Mouse (Mus musculus) adrenal gland, adult 2 months (tissue): ENCODE results near the gene Col4a4. TPM values are rescaled to one million over a fixed set of nuclear protein-coding genes. Genes with fewer than 3 reads are reported as not detected.

ENCODE experiments used
- DNase-seq: peaks from one replicate; pipeline ENCODE4 v3.0.0; 2021
- polyA plus RNA-seq: library from polyadenylated mRNA; depleted of rRNA; stranded (reverse); fragments of >200 nt; gene quantifications from 2 replicates; pipeline ENCODE4 v1.2.3, GENCODE M21; 2012
- total RNA-seq, 2 experiments: library from RNA; stranded (reverse); gene quantifications; 2 replicates each; pipeline ENCODE4 v1.2.3; 2021

The Col4a4 gene
- total and polyA plus RNA-seq, 3 experiments, result 1.7 to 5.6 (median 3.9) TPM

DNA sequence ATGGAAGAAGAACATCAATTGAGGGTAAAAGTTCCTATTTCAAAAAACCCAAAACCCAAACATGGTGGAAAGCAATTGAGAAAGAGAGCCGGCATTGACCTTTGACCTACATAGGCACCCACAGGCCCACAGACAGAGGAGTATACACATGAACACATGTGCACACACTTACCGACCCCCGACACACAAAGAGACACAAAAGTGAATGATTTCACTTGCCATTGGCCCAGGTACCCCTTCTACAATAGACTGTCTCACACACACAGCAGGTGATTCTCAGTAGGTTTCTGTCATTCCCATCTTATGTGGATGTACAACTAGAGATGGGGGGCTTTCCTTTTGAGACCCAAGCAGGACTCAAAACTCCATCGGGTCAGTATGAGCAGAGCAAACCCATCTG lies 110.8 kb downstream of the Col4a4 start:
- DNase-seq, result no peak

DNA sequence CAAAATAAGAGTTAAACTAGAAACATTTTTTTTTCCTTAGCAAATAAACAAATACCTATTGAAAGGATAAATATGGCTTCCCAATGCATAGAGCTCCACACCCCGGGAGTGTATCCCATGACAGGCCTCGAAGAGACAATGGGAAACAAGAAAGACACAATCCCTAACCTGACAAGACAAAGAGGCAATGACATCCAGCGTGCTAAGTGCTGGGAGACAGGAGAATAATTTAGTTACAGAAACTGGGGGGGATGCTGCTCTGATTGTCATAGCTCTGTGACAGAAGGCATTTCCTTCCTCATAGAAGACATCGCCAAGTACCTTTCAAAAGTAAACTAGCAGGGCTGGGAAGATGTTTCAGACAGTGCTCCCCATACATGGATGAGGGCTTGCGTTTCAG lies 111.4 kb downstream of the Col4a4 start:
- no peak for DNase-seq

DNA sequence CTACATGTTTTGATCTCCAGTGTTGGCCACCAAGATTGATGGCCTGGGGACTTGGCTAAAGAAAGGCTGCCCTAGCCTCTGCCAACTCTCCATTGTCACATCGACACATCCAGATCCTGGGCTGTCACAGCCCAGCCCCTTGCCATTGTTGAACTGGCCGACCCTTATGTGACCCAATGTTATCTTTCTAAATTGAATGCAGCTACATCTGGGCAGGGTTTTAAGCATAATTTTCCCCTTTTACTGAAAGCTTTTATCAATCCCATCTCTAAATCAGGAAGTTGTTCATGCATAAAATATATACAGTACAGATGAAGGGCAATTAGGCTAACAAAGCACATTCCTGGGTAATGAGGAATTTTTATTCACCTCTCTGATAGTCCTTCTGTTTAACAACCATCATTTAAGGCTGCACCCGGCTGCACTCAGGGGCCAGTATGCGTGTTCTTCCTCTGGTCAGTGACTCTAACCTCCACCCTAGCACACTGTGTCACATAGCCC lies 112.1 kb downstream of the Col4a4 start:
- peak; percentile 42 for DNase-seq

DNA sequence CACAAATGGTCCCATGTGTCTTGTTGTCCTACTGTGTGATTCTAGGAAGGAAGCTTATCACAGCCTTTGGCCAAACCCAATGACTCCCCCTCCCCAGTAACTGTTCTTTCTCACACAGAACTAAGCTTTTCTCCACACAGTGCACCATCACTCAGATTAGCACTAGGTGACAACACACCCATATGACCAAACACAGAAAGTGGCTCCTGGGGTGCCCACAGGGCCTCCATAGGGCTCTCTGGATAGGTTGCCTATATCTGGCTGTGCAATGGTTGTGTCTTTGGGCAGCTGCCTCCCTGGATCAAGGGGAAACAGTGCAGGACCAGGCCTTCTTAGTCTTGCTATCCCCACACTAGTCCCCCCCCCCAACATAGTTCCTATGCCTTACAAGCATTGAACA lies 113.2 kb downstream of the Col4a4 start:
- DNase-seq, result no peak

DNA sequence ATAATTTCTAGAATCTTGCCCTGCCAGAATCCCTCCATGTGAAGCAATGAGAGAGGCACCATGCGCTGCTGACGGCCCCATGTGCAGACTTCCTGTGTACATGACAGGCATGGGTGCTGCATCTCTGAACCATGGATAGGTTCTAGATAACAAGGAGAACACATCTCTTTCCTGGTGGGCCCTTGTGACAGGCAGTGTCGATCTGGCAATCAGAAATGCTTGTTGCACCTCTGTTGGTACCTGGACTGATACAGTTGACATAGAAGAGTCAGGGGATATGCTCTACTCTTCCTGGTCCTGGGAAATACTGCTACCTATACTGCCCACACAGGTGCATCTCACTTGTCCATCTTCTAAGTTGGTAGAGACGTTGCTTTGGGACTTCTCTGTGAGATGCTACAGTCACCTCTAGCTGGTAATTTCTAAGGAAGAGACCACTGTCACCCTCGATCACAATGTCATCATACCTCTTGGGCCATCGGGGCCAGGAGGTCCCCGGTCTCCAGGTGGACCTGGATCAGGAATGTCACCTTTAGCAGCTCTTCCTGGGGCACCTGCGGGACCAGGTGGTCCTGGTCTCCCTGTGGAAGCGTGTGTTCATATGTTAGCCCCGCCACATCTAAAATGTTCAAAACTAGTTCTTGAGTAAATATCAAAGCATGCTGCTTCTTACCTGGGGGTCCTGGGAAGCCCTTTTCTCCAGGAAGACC lies 116.0 kb downstream of the Col4a4 start:
- no peak for DNase-seq

DNA sequence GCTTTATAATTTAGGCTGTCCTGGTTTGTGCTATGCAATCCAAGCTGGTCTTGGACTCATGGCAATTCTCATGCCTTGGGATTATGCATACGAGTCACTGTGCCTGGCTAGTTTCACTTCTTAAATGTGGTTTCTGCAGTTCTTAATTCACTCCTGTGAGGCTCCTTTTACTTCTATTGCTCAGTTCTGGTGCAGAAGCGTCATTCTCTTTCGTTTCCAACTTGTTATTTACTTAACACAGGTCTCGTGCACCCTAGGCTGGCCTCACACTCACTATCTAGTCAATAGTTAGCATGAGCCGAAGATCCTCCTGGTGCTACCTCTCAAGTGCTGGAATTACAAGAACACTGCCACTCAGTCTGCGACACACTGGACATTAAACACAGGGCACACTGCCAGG lies 117.8 kb downstream of the Col4a4 start:
- DNase-seq, result no peak

DNA sequence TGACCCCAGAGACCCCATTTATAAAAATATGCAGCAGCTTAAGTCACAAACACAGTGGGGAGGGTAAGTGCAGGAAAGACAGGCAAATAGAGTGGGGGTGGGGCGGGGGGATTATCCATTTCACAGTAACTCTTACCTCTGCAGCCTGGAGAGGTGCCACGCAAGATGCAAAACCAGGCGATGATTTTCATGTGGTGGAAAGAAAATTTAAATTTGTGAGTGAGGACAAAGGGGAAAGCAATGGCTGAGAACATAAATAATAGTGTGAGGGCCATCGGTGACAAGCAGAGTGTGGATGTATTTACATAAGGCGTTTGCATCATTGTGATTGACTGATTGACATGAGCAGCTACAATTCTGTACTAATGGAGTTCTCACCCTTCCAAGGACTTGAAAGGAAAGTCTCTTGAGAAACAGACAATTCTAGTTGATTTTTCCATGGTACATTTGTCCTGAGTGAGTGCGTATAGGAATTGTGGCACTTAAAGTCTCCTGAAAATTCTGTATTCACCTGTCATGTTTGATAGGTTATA lies 121.3 kb downstream of the Col4a4 start:
- no peak for DNase-seq

DNA sequence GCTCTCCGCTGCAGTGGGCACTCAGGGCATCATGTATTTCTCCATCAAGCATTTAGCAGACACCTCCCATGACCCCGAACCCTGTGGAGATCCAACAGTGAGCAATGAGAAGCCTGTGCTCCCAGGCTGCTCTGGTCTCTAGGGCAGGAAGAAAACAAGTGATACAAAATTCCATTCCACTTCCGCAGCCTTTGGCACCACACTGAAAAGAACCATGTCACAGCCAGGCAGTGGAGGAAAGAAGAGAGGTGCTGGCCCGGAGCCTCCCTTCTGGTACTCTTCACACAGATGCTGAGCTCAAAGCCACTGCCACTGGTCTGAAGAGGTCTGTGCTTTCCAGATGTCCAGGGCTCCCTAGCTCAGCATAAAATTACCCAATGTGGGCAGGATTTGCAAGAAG lies 125.6 kb downstream of the Col4a4 start:
- DNase-seq, result no peak

DNA sequence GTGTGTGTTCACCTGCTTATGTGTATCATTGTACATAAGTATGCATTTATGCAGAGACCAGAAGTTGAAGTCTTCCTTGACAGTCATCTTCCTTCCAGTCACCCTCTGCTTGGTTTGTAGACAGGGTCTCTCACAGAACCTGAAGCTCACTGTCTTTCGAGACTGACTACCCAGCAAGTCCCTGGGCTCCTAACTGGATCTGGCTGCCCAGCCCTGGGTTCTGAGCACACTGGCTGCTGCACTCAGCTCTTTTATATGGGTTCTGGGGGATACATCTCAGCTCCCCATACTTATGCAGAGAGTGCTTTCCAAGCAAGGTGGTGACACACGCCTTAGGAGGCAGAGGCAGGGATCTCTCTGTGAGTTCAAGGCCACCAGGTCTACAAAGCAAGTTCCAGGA lies 126.7 kb downstream of the Col4a4 start:
- no peak for DNase-seq

DNA sequence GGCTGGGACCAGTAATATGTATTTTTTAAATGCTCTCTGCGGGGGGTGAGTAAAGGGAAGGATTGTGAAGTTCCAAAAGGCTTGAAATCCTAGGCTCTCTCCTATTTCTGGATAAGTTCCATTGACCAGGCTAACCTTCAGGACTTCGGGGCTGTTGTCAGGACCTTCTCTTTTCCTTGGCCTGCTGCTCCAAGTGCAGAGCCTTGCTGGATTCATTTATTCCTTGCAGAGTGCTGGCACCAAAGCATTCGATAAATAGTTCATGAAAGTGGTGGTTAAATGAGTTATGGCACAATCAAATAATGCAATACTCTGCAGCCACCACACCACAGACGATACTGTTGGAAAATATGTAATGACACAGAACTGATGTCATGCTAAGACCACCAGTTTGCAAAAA lies 127.3 kb downstream of the Col4a4 start:
- DNase-seq, result no peak

DNA sequence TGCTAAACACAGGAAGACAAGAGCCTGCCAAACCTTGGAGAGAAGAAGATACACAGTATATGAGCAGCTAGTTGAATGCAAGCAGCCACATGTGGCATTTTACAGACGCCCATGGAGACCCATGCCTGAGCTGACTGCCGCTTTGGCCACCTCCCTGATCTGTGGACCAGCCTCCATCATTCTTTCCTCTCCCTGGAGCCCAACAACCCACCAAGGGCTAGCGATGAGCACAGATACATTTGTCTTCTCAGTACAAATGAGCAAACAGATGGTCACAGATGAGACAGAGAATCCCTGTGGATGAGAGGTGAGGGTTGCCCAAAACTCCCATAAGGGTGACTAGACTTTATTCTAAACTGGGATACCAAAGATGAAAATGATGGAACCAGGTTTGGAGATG lies 132.6 kb downstream of the Col4a4 start:
- no peak for DNase-seq

DNA sequence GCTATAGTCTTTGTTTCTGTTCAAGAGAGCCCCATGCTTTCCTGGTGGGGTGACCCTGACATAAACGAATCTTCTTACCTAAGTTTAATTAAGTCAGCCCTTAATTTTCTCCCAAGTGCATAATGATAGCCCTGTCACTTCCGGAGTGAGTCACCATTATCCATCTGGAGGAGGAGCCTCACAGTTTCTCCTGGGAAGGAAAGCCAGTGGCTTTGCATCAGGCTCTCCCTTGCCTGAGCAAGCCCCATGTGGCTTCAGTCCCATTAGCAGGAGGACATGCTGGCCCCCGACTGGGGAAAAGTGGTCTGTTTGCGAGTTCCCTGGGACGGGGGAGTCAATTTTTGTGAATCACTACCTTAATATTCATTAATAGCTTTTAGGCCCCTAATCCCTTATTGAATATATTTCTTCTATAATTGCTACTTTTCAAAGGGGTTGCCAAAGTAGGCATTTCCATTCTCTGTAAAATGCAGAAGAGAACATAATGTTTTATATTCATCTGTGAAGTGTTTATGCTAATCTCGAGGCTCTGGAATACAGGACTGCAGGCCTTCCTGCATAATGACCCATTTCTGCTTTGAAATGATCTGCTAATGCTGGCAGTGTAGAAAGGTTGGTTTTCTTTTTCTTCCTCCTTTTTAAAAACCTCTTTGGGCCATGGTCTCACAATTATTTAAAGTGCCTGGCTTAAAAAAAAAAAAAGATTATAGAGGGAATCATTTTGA lies 134.6 kb downstream of the Col4a4 start:
- no peak for DNase-seq

DNA sequence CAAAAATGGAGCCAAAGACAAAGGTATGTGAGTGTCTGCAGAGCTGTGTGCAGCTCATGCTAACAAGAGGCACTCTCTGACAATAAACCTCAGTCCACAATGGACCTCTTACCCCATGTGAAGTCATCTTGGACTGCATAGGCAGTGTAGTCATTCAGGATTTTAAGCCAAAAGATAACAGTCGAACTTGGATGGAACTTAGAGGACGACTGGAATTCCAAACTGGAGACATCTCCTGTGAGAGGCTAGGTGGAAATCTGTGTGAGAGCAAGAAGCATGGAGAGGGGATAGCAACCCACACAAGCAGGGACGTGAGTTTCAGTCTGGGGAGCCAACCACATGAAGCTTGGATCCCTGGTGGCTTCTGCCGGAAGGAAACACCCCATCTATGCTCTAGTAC lies 136.8 kb downstream of the Col4a4 start:
- DNase-seq, result no peak

DNA sequence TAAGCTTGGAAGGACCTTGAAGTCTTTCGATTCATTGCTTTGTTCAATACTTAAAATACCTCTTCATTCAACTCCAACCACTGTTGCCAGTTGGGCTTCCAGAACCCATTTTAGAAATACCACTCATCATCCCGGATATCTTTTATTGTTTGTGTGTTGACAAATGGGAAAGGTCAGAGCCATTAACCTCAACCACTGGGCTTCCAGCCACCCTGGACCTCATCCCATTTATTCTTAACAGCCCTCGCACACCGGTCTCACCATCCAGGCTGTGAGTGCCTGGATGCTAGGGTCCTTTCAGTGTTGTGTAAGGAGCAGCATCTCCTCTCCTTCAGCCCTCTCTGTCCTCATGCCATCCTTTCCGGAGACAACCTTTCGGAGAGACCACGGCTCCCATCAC lies 140.6 kb downstream of the Col4a4 start:
- peak; percentile 55 for DNase-seq

DNA sequence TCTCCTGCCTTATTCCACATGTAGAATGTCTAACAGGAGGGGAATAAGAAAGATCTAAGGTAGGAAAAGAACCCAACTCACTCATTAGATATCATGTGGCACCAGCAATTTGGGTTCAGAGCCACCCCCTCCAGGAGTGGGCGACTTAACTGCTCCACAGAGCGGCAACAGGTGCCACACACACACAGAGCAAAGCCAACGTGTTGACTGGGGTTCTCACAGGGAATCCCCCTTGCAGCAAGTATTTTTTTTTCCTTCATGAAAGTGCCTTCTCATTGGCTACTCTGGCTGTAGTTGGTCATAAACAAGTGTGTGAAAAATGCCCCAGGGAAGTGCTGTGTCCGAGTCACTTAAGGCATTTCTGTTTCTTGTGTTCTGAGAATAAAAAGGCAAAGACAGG lies 143.1 kb downstream of the Col4a4 start:
- no peak for DNase-seq

DNA sequence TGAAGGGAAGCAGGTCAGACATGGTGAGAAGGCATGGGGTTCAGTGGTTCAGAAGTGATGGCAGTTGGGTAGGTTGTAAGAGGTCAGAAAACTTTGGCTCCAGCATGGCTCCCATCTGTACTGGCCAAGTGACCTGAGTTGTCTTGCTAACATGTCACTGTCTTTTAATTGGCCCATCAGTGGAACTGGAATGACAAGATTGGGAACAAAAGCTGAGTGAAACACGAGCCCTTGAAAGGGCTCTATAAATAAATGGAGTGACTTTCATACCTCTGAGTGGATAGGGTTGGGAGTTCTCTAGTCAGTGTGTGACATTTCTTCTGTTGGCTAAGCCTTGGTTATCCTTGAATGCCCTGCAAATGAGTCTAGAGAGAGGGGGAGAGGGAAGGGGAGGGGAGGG lies 146.5 kb downstream of the Col4a4 start:
- no peak for DNase-seq

DNA sequence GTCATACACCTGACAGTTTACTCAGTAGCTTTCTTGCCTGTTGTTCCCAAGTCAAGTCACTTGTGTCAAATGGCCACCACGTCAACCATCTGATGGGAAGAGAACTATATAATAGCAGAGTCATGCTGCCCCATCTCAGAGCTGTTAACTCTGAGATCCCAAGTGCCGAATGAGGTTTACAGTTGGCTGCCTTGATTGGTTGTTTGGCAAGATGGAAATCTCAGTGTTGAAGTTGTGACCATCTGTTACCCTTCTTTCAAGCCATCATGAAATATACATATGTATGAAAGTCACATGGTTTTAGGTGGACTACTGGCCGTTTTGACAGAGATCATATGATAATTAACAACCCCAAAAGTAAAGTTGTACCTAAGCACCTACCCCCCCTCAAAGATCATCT lies 149.4 kb downstream of the Col4a4 start:
- DNase-seq, result no peak

DNA sequence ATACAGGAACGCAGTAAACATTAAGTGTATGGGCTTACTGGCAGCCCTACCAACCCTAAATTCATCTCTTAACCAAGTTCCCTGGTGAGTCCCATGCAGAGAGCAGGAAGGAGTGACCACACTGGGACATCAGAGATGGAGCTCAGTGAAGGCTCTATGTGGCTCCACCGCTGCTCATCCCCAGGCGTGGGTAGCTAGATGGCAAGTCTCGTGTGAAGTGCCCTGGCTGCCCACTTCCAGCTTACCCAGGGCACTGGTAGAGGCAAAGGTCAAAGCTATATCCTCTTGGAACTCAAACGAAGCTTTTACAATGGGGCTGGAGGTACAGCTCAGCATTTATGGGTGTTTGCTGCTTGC lies 153.0 kb downstream of the Col4a4 start:
- DNase-seq, result no peak

DNA sequence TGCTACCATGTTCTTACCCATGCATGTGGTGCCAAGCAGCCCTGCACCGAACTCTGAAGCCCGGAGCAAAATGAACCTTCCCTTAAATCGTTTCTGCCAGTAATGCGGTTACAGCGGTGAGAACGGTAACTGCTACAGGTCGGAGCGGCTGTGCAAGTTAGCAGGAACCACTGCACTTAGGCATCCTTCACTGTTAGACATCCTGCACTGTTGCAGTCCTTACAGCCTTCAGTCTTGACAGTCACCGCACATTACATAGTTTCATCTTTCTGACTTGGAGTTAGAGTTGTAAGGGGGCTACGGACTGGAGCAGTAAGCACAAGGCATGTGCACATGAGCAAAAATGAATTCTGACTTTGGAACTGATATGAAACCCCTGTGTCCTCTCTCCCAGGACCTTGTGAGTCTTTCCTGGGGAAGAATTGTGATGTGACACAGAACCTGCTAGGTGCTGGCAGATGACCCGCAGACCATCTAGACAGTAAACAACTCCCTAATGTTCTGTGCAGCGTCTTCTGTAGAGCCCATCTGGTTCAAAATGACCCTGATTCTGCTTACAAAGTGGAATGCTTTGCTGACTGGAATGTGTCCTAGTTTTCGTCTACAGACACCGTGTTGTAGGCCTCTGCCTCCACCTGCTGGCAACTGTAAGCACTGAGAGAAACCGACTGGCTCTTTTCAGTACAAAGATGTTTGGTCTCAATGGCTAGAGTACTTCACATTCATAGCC lies 153.6 kb downstream of the Col4a4 start:
- peak; percentile 67 for DNase-seq

DNA sequence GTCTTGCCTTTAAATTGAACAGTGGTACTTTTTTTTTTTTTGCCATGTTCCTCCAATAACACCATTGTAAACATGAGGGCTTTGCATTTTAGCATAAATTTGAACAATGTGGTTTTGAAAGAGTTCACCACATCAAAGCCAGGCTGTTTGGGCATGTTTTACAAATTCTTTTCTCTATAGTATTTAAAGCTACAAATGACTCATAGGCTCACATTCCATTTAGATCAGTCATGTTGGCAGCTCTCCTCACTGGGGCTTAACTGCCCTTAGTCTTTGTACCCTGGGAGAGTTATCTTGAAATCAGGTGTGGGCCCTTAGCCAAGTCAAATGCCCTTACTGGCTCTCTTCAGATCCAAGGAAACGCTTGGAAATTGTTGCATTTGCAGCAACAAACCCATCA lies 157.6 kb downstream of the Col4a4 start:
- peak; percentile 78 for DNase-seq

DNA sequence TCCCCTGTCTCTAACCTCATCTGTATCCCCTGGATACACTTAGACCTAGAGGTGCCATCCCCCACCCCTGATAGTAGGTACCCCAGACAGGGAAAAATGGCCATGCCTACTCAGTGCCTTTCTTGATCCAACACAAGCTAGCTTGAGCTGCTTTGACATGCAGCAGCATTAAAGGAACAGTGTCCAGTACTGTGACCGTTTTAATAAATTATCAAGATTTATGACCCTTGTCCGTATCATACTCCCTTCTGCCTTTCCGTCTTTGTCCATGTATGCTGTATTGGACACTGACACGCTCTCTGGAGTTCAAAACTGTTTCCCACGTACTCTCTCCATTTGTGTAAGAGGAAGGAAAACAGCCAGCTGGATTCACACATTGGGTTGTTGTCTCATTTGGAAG lies 158.9 kb downstream of the Col4a4 start:
- no peak for DNase-seq

DNA sequence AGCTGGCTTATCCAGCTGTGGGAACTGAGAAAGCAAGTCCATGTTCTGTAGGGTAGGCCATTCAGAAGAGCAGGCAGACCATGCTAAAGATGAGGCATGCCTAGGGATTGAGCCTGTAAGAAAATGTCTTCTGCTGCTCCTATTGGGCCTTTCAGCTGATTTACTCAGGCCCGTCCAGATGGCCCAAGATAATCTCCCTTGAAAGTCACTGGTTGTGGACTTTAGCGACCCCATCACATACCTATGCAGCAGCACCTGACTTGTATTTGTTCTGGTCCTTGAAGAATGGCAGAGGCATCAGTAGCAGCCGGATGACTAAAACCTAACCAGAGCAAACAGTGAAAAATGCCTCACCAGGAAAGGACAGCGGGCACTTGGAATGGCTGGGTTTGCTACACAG lies 171.0 kb downstream of the Col4a4 start:
- DNase-seq, result no peak
